Comparison of ENCODE assay signal across 8 mouse cellular contexts in the genomic region with DNA sequence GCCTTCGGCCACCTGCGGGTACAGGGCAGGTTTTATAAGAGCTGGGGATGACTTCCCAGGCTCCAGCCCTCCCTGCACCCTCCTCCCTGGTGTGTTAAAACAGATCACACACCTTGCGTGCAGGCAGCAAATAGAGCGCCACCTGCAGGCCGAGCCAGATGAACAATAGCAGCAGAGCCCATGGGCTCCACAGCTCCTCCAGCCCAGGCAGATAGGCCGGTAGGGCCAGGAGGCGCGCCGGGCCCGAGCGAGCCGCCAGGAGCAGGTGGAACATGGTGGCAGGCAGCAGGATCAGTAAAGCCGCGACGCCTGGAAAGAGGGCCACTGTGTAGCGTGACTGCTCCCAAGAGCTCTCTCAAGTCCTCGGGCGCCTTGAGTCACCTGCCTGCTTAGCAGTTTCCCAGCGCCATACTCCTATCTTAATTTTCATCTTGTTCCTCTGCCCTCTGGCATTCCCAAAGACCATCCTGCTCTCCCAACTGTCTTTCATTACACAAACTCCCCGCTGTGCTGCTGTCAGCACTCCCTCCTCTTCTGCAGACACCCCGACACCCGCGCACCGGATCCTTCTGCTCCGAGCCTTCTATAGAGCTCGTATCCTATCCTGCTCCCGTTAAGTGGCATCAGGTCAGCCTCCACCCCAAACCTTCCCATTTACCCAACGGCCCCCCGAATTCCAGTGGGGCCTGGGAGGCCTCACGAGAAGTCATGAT. TPM values are rescaled to one million over a fixed set of nuclear protein-coding genes. Genes with fewer than 3 reads are reported as not detected.
DNase-seq lines count a peak whose midpoint lies in the region; ATAC-seq and TF ChIP-seq lines count a peak whose summit lies in the region.

No protein-coding gene starts in this region.

- H3K4me2 ChIP-seq in intestine, embryonic 16.5 days (ENCODE audit: low read depth, low read length), result peak overlapping the region; percentile 94

- H3K9me3 ChIP-seq in intestine, embryonic 16.5 days (ENCODE audit: control insufficient read depth, low read length), result no peaks in the 10 kb centered on the region
- no peaks in the 10 kb centered on the region for H3K9me3 ChIP-seq in midbrain, embryonic 10.5 days (replicated peaks)

- TF ChIP-seq CTCF in small intestine, adult 2 months (IDR thresholded peaks at IDR 0.05; ENCODE audit: extremely low read depth, insufficient read length, insufficient replicate concordance, low read depth, low read length), result peak; percentile 79

- peak; percentile 68 for ATAC-seq in intestine, embryonic 16.5 days

- no peak for TF ChIP-seq POLR2A in small intestine, adult 2 months (IDR thresholded peaks at IDR 0.05; ENCODE audit: low read depth, low read length)

- H3K27me3 ChIP-seq in intestine, embryonic 16.5 days (replicated peaks; ENCODE audit: control insufficient read depth, insufficient read depth, low read length), result no peaks in the 10 kb centered on the region
- no peaks in the 10 kb centered on the region for H3K27me3 ChIP-seq in midbrain, embryonic 10.5 days (ENCODE audit: low read depth, poor library complexity, severe bottlenecking)
- H3K27me3 ChIP-seq in small intestine, adult 2 months (ENCODE audit: control insufficient read depth, insufficient read depth, low read length), result no peaks in the 10 kb centered on the region

- peak overlapping the region; percentile 75 for H3K9ac ChIP-seq in intestine, embryonic 16.5 days (ENCODE audit: low read depth, low read length)

- intact Hi-C loops in gastrocnemius, postnatal 14 days (cut with DNase I; ENCODE audit: low total_unique reads), result no loop called here
- intact Hi-C loops in left cerebral cortex, postnatal 4 days (cut with DNase I), result no loop called here

- peak overlapping the region; percentile 86 for H3K27ac ChIP-seq in intestine, embryonic 16.5 days (ENCODE audit: low read length)
- peak overlapping the region; percentile 88 for H3K27ac ChIP-seq in midbrain, embryonic 10.5 days (replicated peaks)
- H3K27ac ChIP-seq in small intestine, adult 2 months (ENCODE audit: insufficient read depth, low read depth, low read length), result peak overlapping the region; percentile 33

- peak; percentile 70 for DNase-seq in urinary bladder, adult 2 months (ENCODE audit: low spot score)
- DNase-seq in urinary bladder, postnatal 10 days (ENCODE audit: low spot score), result no peak
- DNase-seq in embryo, embryonic 10 days (ENCODE audit: low spot score), result peak; percentile 91
- DNase-seq in gastrocnemius, postnatal 14 days, result peak; percentile 75
- peak; percentile 88 for DNase-seq in left cerebral cortex, postnatal 4 days
- peak; percentile 88 for DNase-seq in midbrain, embryonic 10.5 days (ENCODE audit: low spot score)

- peaks cover 28% of the 10 kb centered on the region for H3K4me1 ChIP-seq in intestine, embryonic 16.5 days (ENCODE audit: control insufficient read depth, insufficient read depth, low read length)
- H3K4me1 ChIP-seq in midbrain, embryonic 10.5 days, result peaks cover 40% of the 10 kb centered on the region
- H3K4me1 ChIP-seq in small intestine, adult 2 months (ENCODE audit: control insufficient read depth, insufficient read depth, insufficient read length, low read length), result peaks cover 12% of the 10 kb centered on the region

- peaks cover 9% of the 10 kb centered on the region; the same call in 1 of the 2 replicates for H3K36me3 ChIP-seq in intestine, embryonic 16.5 days (ENCODE audit: control insufficient read depth, insufficient read depth, low read length)
- H3K36me3 ChIP-seq in midbrain, embryonic 10.5 days, result peaks cover 45% of the 10 kb centered on the region
- peaks cover 17% of the 10 kb centered on the region; the same call in 1 of the 2 replicates for H3K36me3 ChIP-seq in small intestine, adult 2 months (ENCODE audit: control insufficient read depth, insufficient read depth, low read length)

- H3K4me3 ChIP-seq in intestine, embryonic 16.5 days (ENCODE audit: low read length), result peak overlapping the region; percentile 64
- peak overlapping the region; percentile 73 for H3K4me3 ChIP-seq in midbrain, embryonic 10.5 days
- peak overlapping the region; percentile 67 for H3K4me3 ChIP-seq in small intestine, adult 2 months (ENCODE audit: low read depth, low read length)

- under 1% methylated on average over 30 of the region's 30 CpGs for WGBS in intestine, embryonic 16.5 days
- WGBS in midbrain, embryonic 10.5 days, result 2% methylated on average over 30 of the region's 30 CpGs
- WGBS in small intestine, adult 2 months, result under 1% methylated on average over 30 of the region's 30 CpGs

RNA-seq across cellular contexts. Expression of a gene that starts 1.0 kb away (rescaled TPM):
- 24.1 and 33.2 TPM in 2 replicates for polyA plus RNA-seq in urinary bladder, adult 2 months (2012; rRNA removed)
- total RNA-seq in gastrocnemius, postnatal 14 days (2021), result 1 to 10 TPM; 3.7 to 4.5 TPM
- polyA plus RNA-seq in intestine, embryonic 16.5 days (2015; fragmentation: Nextera tagmentation; extraction: Ambion mirVana), result 37.3 and 39.0 TPM in 2 replicates
- total RNA-seq in left cerebral cortex, postnatal 4 days (2021), result 10 to 100 TPM; 69.0 to 71.2 TPM
- polyA plus RNA-seq in midbrain, embryonic 10.5 days (2016; fragmentation: Nextera tagmentation; extraction: Ambion mirVana), result 37.3 and 41.9 TPM in 2 replicates
- 30.6 and 49.4 TPM in 2 replicates for polyA plus RNA-seq in small intestine, adult 2 months (2012; rRNA removed)

RNA-seq across cellular contexts. Expression of a gene that starts 6.2 kb away (rescaled TPM):
- polyA plus RNA-seq in urinary bladder, adult 2 months (2012; rRNA removed), result 25.8 and 26.8 TPM in 2 replicates
- total RNA-seq in gastrocnemius, postnatal 14 days (2021), result 1 to 10 TPM; 9.2 to 9.9 TPM
- polyA plus RNA-seq in intestine, embryonic 16.5 days (2015; fragmentation: Nextera tagmentation; extraction: Ambion mirVana), result 27.6 and 29.9 TPM in 2 replicates
- total RNA-seq in left cerebral cortex, postnatal 4 days (2021), result 10 to 100 TPM; 25.1 to 27.5 TPM
- 36.6 and 37.2 TPM in 2 replicates for polyA plus RNA-seq in midbrain, embryonic 10.5 days (2016; fragmentation: Nextera tagmentation; extraction: Ambion mirVana)
- polyA plus RNA-seq in small intestine, adult 2 months (2012; rRNA removed), result 56.8 and 78.1 TPM in 2 replicates

RNA-seq across cellular contexts. Expression of a gene that starts 9.5 kb away (rescaled TPM):
- polyA plus RNA-seq in urinary bladder, adult 2 months (2012; rRNA removed), result 1,752 and 1,769 TPM in 2 replicates
- total RNA-seq in gastrocnemius, postnatal 14 days (2021), result 100 to 1,000 TPM; 481 to 546 TPM
- polyA plus RNA-seq in intestine, embryonic 16.5 days (2015; fragmentation: Nextera tagmentation; extraction: Ambion mirVana), result 868 and 882 TPM in 2 replicates
- 100 to 1,000 TPM; 874 to 875 TPM for total RNA-seq in left cerebral cortex, postnatal 4 days (2021)
- polyA plus RNA-seq in midbrain, embryonic 10.5 days (2016; fragmentation: Nextera tagmentation; extraction: Ambion mirVana), result 711 and 835 TPM in 2 replicates
- polyA plus RNA-seq in small intestine, adult 2 months (2012; rRNA removed), result 1,660 and 2,469 TPM in 2 replicates

RNA-seq across cellular contexts. Expression of a gene that starts 9.6 kb away (rescaled TPM):
- polyA plus RNA-seq in urinary bladder, adult 2 months (2012; rRNA removed), result 32.4 and 33.5 TPM in 2 replicates
- total RNA-seq in gastrocnemius, postnatal 14 days (2021), result 10 to 100 TPM; 29.1 to 30.6 TPM
- polyA plus RNA-seq in intestine, embryonic 16.5 days (2015; fragmentation: Nextera tagmentation; extraction: Ambion mirVana), result 71.4 and 79.5 TPM in 2 replicates
- total RNA-seq in left cerebral cortex, postnatal 4 days (2021), result 10 to 100 TPM; 41.2 to 41.4 TPM
- polyA plus RNA-seq in midbrain, embryonic 10.5 days (2016; fragmentation: Nextera tagmentation; extraction: Ambion mirVana), result 85.3 and 88.4 TPM in 2 replicates
- polyA plus RNA-seq in small intestine, adult 2 months (2012; rRNA removed), result 7.6 and 14.8 TPM in 2 replicates

RNA-seq across cellular contexts. Expression of a gene that starts 9.9 kb away (rescaled TPM):
- 62.5 and 70.8 TPM in 2 replicates for polyA plus RNA-seq in urinary bladder, adult 2 months (2012; rRNA removed)
- total RNA-seq in gastrocnemius, postnatal 14 days (2021), result 10 to 100 TPM; 20.4 to 24.0 TPM
- polyA plus RNA-seq in intestine, embryonic 16.5 days (2015; fragmentation: Nextera tagmentation; extraction: Ambion mirVana), result 66.7 and 68.2 TPM in 2 replicates
- 10 to 100 TPM; 96.6 to 96.8 TPM for total RNA-seq in left cerebral cortex, postnatal 4 days (2021)
- polyA plus RNA-seq in midbrain, embryonic 10.5 days (2016; fragmentation: Nextera tagmentation; extraction: Ambion mirVana), result 68.0 and 77.3 TPM in 2 replicates
- 46.5 and 84.2 TPM in 2 replicates for polyA plus RNA-seq in small intestine, adult 2 months (2012; rRNA removed)

Comparison
In these comparisons a context has a peak if more than half of its experiments do, and no peak if none do; other contexts are left out.
1. H3K27ac ChIP-seq: peak in every context shown above with its lines; median percentile 88 in midbrain, embryonic 10.5 days; 86 in intestine, embryonic 16.5 days; 33 in small intestine, adult 2 months.